Mouse (Mus musculus) G1E (cell line): Measurements from ENCODE around the gene Abcb5. TPM values are rescaled to one million over a fixed set of nuclear protein-coding genes. Genes with fewer than 3 reads are reported as not detected.

ENCODE experiments used
- ATAC-seq: 2 replicates; pipeline ENCODE4 v1.8.0; 2016; ENCODE audit warnings: mild to moderate bottlenecking; ENCODE audit not compliant: insufficient number of reproducible peaks, poor library complexity, low FRiP score, severe bottlenecking; ENCODE audit errors: extremely low read depth
- DNase-seq: peaks from one replicate; pipeline ENCODE4 v3.0.0; 2012; ENCODE audit warnings: low spot score
- H3K27me3 ChIP-seq: 2 replicates; pipeline ENCODE4 v1.6.1; 2012; ENCODE audit warnings: mild to moderate bottlenecking, low read length, inconsistent platforms; ENCODE audit not compliant: insufficient read depth
- H3K36me3 ChIP-seq: replicated peaks from 2 replicates; pipeline ENCODE3; 2012; ENCODE audit warnings: mild to moderate bottlenecking, inconsistent platforms
- H3K4me1 ChIP-seq: 2 replicates; pipeline ENCODE4 v1.6.1; 2012; ENCODE audit warnings: low read depth, low read length, inconsistent platforms, mixed read lengths; ENCODE audit not compliant: insufficient read depth
- H3K4me3 ChIP-seq: 2 replicates; pipeline ENCODE4 v1.5.1; 2012; ENCODE audit warnings: low read depth, mild to moderate bottlenecking, inconsistent platforms, low read length, moderate library complexity, mixed read lengths
- H3K9me3 ChIP-seq: replicated peaks from 2 replicates; pipeline ENCODE4 v1.6.1; 2012; ENCODE audit warnings: inconsistent platforms
- CTCF ChIP-seq: IDR thresholded peaks from 2 replicates; pipeline ENCODE4 v1.5.1; 2012; ENCODE audit warnings: low read depth, low read length, inconsistent platforms, mixed read lengths
- GATA1 ChIP-seq: IDR thresholded peaks from 2 replicates; pipeline ENCODE4 v1.6.1; 2012; ENCODE audit warnings: borderline replicate concordance, low read length, inconsistent platforms, mixed read lengths
- GATA2 ChIP-seq: IDR thresholded peaks from 2 replicates; pipeline ENCODE4 v1.6.1; 2012; ENCODE audit warnings: low read depth, low read length, inconsistent platforms, borderline replicate concordance
- POLR2AphosphoS5 ChIP-seq: IDR thresholded peaks from 2 replicates; pipeline ENCODE4 v1.6.1; 2012; ENCODE audit warnings: low read depth, low read length, inconsistent platforms; ENCODE audit not compliant: insufficient replicate concordance
- TAL1 ChIP-seq: conservative IDR thresholded peaks from 2 replicates; pipeline ENCODE4 v1.6.1; 2012; ENCODE audit warnings: low read depth, low read length, inconsistent platforms, mixed read lengths
- polyA plus RNA-seq: library from polyadenylated mRNA; stranded (reverse); fragments of >175 nt; gene quantifications from 2 replicates; pipeline ENCODE4 v1.2.3, GENCODE M21; 2012
- total RNA-seq, 2 experiments: library from RNA; stranded (forward) in 1 of 2; stranded (reverse) in 1 of 2; fragments of 200-1000 nt in 1 of 2; fragments of >200 nt in 1 of 2; fragmentation: Nextera tagmentation in 1 of 2; gene quantifications; 2 replicates each; pipeline ENCODE4 v1.2.3; 2014 to 2017

Abcb5 gene
- not detected in 2 replicates for total RNA-seq (2014; fragmentation: Nextera tagmentation)
- total RNA-seq (2017) = 0.11 and 0.23 TPM in 2 replicates
- polyA plus RNA-seq = not detected in 2 replicates

GRCm38 (mm10) chr12:118966321-118966720, at the start of gene Abcb5:
Abcb5 (minus strand) TSS chr12:118966421.
- ATAC-seq (no peak), DNase-seq (no peak)
- H3K36me3 ChIP-seq = no peaks in the 10 kb centered on the region
- H3K4me3 ChIP-seq = no peak within 1 kb of the TSS
- H3K4me1 ChIP-seq = no peaks in the 10 kb centered on the region
- no peaks in the 10 kb centered on the region for H3K27me3 ChIP-seq
- no peaks in the 10 kb centered on the region for H3K9me3 ChIP-seq
- TF ChIP-seq GATA2 = no peak
- TF ChIP-seq CTCF = no peak
- no peak for TF ChIP-seq POLR2AphosphoS5
- TF ChIP-seq TAL1 = no peak
- no peak for TF ChIP-seq GATA1

- H3K4me3 ChIP-seq = no peak overlapping the region
- ATAC-seq (no peak), DNase-seq (no peak)
- TF ChIP-seq TAL1 = no peak
- TF ChIP-seq GATA2 = no peak
- TF ChIP-seq CTCF = no peak
- no peak for TF ChIP-seq POLR2AphosphoS5
- no peak for TF ChIP-seq GATA1
- no peaks in the 10 kb centered on the region for H3K36me3 ChIP-seq
- H3K4me1 ChIP-seq = no peaks in the 10 kb centered on the region
- no peaks in the 10 kb centered on the region for H3K27me3 ChIP-seq
- no peaks in the 10 kb centered on the region for H3K9me3 ChIP-seq
Observed at GRCm38 (mm10) chr12:118999230-118999629, 33.0 kb upstream of the Abcb5 start.

GRCm38 (mm10) chr12:118994328-118995166, 28.3 kb upstream of the Abcb5 start:
- Histone ChIP-seq H3K36me3 (no peaks in the 10 kb centered on the region), H3K4me1 (no peaks in the 10 kb centered on the region), H3K4me3 (no peak overlapping the region), H3K9me3 (no peaks in the 10 kb centered on the region), H3K27me3 (no peaks in the 10 kb centered on the region)
- no peak for DNase-seq
- no peak for TF ChIP-seq GATA2
- TF ChIP-seq GATA1 = no peak
- TF ChIP-seq TAL1 = no peak
- TF ChIP-seq CTCF = no peak
- TF ChIP-seq POLR2AphosphoS5 = no peak
- no peak for ATAC-seq

GRCm38 (mm10) chr12:118984852-118985251, 18.6 kb upstream of the Abcb5 start:
- Histone ChIP-seq H3K9me3 (no peaks in the 10 kb centered on the region), H3K4me3 (no peak overlapping the region), H3K36me3 (no peaks in the 10 kb centered on the region), H3K4me1 (no peaks in the 10 kb centered on the region), H3K27me3 (no peaks in the 10 kb centered on the region)
- DNase-seq (no peak), ATAC-seq (no peak)
- TF ChIP-seq POLR2AphosphoS5 = no peak
- TF ChIP-seq CTCF = no peak
- no peak for TF ChIP-seq TAL1
- no peak for TF ChIP-seq GATA1
- no peak for TF ChIP-seq GATA2

- no peak overlapping the region for H3K4me3 ChIP-seq
- ATAC-seq = peak; percentile 67
- TF ChIP-seq CTCF = peak; percentile 86
- TF ChIP-seq GATA2 = no peak
- no peak for TF ChIP-seq TAL1
- TF ChIP-seq POLR2AphosphoS5 = no peak
- no peaks in the 10 kb centered on the region for H3K9me3 ChIP-seq
- no peaks in the 10 kb centered on the region for H3K4me1 ChIP-seq
- H3K27me3 ChIP-seq = no peaks in the 10 kb centered on the region
- DNase-seq = peak; percentile 22
- H3K36me3 ChIP-seq = no peaks in the 10 kb centered on the region
Observed at GRCm38 (mm10) chr12:118930386-118931318, 35.6 kb downstream of the Abcb5 start.
